16 mouse cellular contexts compared by ENCODE assay signal in genomic region chr3:132137802-132138378, GRCm38 (mm10). TPM values are rescaled to one million over a fixed set of nuclear protein-coding genes. Genes with fewer than 3 reads are reported as not detected.
DNase-seq lines count a peak whose midpoint lies in the region; ATAC-seq lines count a peak whose summit lies in the region.
"Had no signal": no experiment of that assay in that cellular context is flagged by ENCODE, and none has a peak within 500 bp of the region (broad histone marks: within the 10 kb centered on the region; RNA-seq: fewer than 3 reads in every experiment).

No protein-coding gene starts in this region.

- H3K4me3 ChIP-seq in forebrain, embryonic 14.5 days (ENCODE audit: low read depth, low read length): no peak overlapping the region
- no peak overlapping the region for H3K4me3 ChIP-seq in forebrain, embryonic 10.5 days
- no peak overlapping the region for H3K4me3 ChIP-seq in forebrain, embryonic 16.5 days (replicated peaks; ENCODE audit: low read length)
- no peak overlapping the region for H3K4me3 ChIP-seq in limb, embryonic 15.5 days
- H3K4me3 ChIP-seq: hindbrain, embryonic 15.5 days had no signal

- peak; percentile 76 for DNase-seq in forebrain, embryonic 14.5 days (ENCODE audit: low spot score)
- DNase-seq in forebrain, embryonic 10.5 days (ENCODE audit: extremely low spot score, low spot score): no peak
- DNase-seq in left cerebral cortex, postnatal 4 days: peak; percentile 4
- DNase-seq in left cerebral cortex, adult 9 months (ENCODE audit: low spot score in 2 of 2): no peak
- DNase-seq in spleen, postnatal 36 days (ENCODE audit: low spot score in 2 of 2): no peak
- DNase-seq: adrenal gland, adult 8-10 months; cerebellum, postnatal 14 days; kidney, adult 2 months; kidney, postnatal 4 days; liver; lung, embryonic 14.5 days had no signal

- no peaks in the 10 kb centered on the region for H3K4me1 ChIP-seq in forebrain, embryonic 14.5 days (ENCODE audit: control insufficient read depth, insufficient read depth, low read length)
- peaks cover 7% of the 10 kb centered on the region; the same call in 1 of the 2 replicates for H3K4me1 ChIP-seq in forebrain, embryonic 10.5 days
- H3K4me1 ChIP-seq in forebrain, embryonic 16.5 days (replicated peaks; ENCODE audit: control insufficient read depth, insufficient read depth, low read length): peaks cover 6% of the 10 kb centered on the region
- peaks cover 7% of the 10 kb centered on the region; the same call in 1 of the 2 replicates for H3K4me1 ChIP-seq in limb, embryonic 15.5 days
- H3K4me1 ChIP-seq: hindbrain, embryonic 15.5 days had no signal

- H3K9ac ChIP-seq in forebrain, embryonic 14.5 days (ENCODE audit: low read length): no peak overlapping the region
- no peak overlapping the region for H3K9ac ChIP-seq in forebrain, embryonic 16.5 days (replicated peaks; ENCODE audit: low read depth, low read length)
- no peak overlapping the region for H3K9ac ChIP-seq in limb, embryonic 15.5 days
- H3K9ac ChIP-seq: hindbrain, embryonic 15.5 days; lung, embryonic 14.5 days had no signal

- H3K27ac ChIP-seq in forebrain, embryonic 14.5 days (ENCODE audit: low read depth, low read length): no peak overlapping the region
- H3K27ac ChIP-seq in forebrain, embryonic 10.5 days: no peak overlapping the region
- no peak overlapping the region for H3K27ac ChIP-seq in forebrain, embryonic 16.5 days (ENCODE audit: low read length)
- H3K27ac ChIP-seq in limb, embryonic 15.5 days: peak overlapping the region; percentile 59; the same call in 1 of the 2 replicates
- H3K27ac ChIP-seq: hindbrain, embryonic 15.5 days had no signal

- H3K4me2 ChIP-seq in forebrain, embryonic 14.5 days (ENCODE audit: low read length): no peak overlapping the region
- H3K4me2 ChIP-seq in forebrain, embryonic 16.5 days (ENCODE audit: low read length): no peak overlapping the region
- H3K4me2 ChIP-seq in limb, embryonic 15.5 days: no peak overlapping the region
- H3K4me2 ChIP-seq: hindbrain, embryonic 15.5 days; lung, embryonic 14.5 days had no signal

- H3K9me3 ChIP-seq in forebrain, embryonic 14.5 days (replicated peaks; ENCODE audit: control insufficient read depth, low read length): no peaks in the 10 kb centered on the region
- no peaks in the 10 kb centered on the region for H3K9me3 ChIP-seq in forebrain, embryonic 10.5 days
- no peaks in the 10 kb centered on the region for H3K9me3 ChIP-seq in forebrain, embryonic 16.5 days (ENCODE audit: control insufficient read depth, low read length)
- H3K9me3 ChIP-seq in limb, embryonic 15.5 days: no peaks in the 10 kb centered on the region
- H3K9me3 ChIP-seq: hindbrain, embryonic 15.5 days had no signal

- H3K36me3 ChIP-seq in forebrain, embryonic 14.5 days (ENCODE audit: control insufficient read depth, insufficient read depth, low read length): no peaks in the 10 kb centered on the region
- H3K36me3 ChIP-seq in forebrain, embryonic 10.5 days (replicated peaks): no peaks in the 10 kb centered on the region
- no peaks in the 10 kb centered on the region for H3K36me3 ChIP-seq in forebrain, embryonic 16.5 days (ENCODE audit: control insufficient read depth, insufficient read depth)
- H3K36me3 ChIP-seq in limb, embryonic 15.5 days: no peaks in the 10 kb centered on the region
- H3K36me3 ChIP-seq: hindbrain, embryonic 15.5 days had no signal

- WGBS in forebrain, embryonic 14.5 days: 36% methylated on average over 11 of the region's 11 CpGs
- 80% methylated on average over 11 of the region's 11 CpGs for WGBS in forebrain, embryonic 10.5 days
- WGBS in forebrain, embryonic 16.5 days: 28% methylated on average over 11 of the region's 11 CpGs
- 56% methylated on average over 11 of the region's 11 CpGs for WGBS in limb, embryonic 15.5 days

- intact Hi-C loops in left cerebral cortex, postnatal 4 days (cut with DNase I): no loop called here

- ATAC-seq in forebrain, embryonic 14.5 days: peak; percentile 82
- ATAC-seq in forebrain, embryonic 16.5 days: peak; percentile 78
- ATAC-seq in limb, embryonic 15.5 days (ENCODE audit: insufficient number of reproducible peaks, low FRiP score, low TSS enrichment, low read depth): 0 out of 2 replicates have a peak, but pooled peaks have one; percentile 63
- ATAC-seq in CD4-positive, CD25-positive, alpha-beta regulatory T cell, adult 4 months: no peak

- no peaks in the 10 kb centered on the region for H3K27me3 ChIP-seq in forebrain, embryonic 14.5 days (replicated peaks; ENCODE audit: control insufficient read depth, insufficient read depth, low read length)
- H3K27me3 ChIP-seq in forebrain, embryonic 10.5 days (ENCODE audit: poor library complexity, severe bottlenecking): no peaks in the 10 kb centered on the region
- H3K27me3 ChIP-seq in forebrain, embryonic 16.5 days (replicated peaks; ENCODE audit: control insufficient read depth, insufficient read depth, low read length): no peaks in the 10 kb centered on the region; the same call in 1 of the 2 replicates
- H3K27me3 ChIP-seq in limb, embryonic 15.5 days: no peaks in the 10 kb centered on the region
- H3K27me3 ChIP-seq: hindbrain, embryonic 15.5 days had no signal

RNA-seq across cellular contexts. Expression of gene Dkk2, which starts 52.8 kb away (rescaled TPM):
- polyA plus RNA-seq in forebrain, embryonic 14.5 days (2014; fragmentation: Nextera tagmentation; extraction: Ambion mirVana): 0.79 and 1.6 TPM in 2 replicates
- polyA plus RNA-seq in forebrain, embryonic 10.5 days (2016; fragmentation: Nextera tagmentation; extraction: Ambion mirVana): 2.9 and 4.2 TPM in 2 replicates
- 1 to 10 TPM; 1.6 to 2.1 TPM for total RNA-seq in left cerebral cortex, postnatal 4 days (2021)
- polyA plus RNA-seq in forebrain, embryonic 16.5 days (2015; fragmentation: Nextera tagmentation; extraction: Ambion mirVana): 1.5 and 1.8 TPM in 2 replicates
- 68.7 and 88.5 TPM in 2 replicates for polyA plus RNA-seq in limb, embryonic 15.5 days (2015; fragmentation: Nextera tagmentation; extraction: Ambion mirVana)
- polyA plus RNA-seq in CD4-positive, CD25-positive, alpha-beta regulatory T cell, adult 4 months (2017; shearing (Covaris generic)): under 1 TPM in 1 of 2 experiments, not detected in 1; 0.08 TPM
- total RNA-seq: megakaryocyte progenitor cell, adult 5-6 weeks had no signal

Comparison
In these comparisons a context has a peak if more than half of its experiments do, and no peak if none do; other contexts are left out.
1. DNase-seq: peak in forebrain, embryonic 14.5 days (single experiment) and left cerebral cortex, postnatal 4 days (single experiment); none in forebrain, embryonic 10.5 days (single experiment), left cerebral cortex, adult 9 months (0 of 2) and spleen, postnatal 36 days (0 of 2).
2. RNA of gene Dkk2, which starts 52.8 kb away (polyA plus RNA-seq): 68.7 to 88.5 TPM in limb, embryonic 15.5 days; 2.9 to 4.2 TPM in forebrain, embryonic 10.5 days, 1.5 to 1.8 TPM in forebrain, embryonic 16.5 days, 0.79 to 1.6 TPM in forebrain, embryonic 14.5 days and 0.08 TPM in CD4-positive, CD25-positive, alpha-beta regulatory T cell, adult 4 months; every median in the first group is over 10 times any median in the second.